Mouse (Mus musculus) CH12.LX (cell line): ENCODE measurements around the gene Ikbip. TPM values are rescaled to one million over a fixed set of nuclear protein-coding genes. Genes with fewer than 3 reads are reported as not detected.

Experiments used
- DNase-seq: peaks from one replicate; pipeline ENCODE4 v3.0.0-alpha.2; 2013; ENCODE audit errors: extremely low read depth
- H3K27ac ChIP-seq: 2 replicates; pipeline ENCODE4 v1.5.1; 2012; ENCODE audit warnings: low read depth, mild to moderate bottlenecking, control low read depth, moderate library complexity; ENCODE audit not compliant: insufficient read depth
- H3K27me3 ChIP-seq: replicated peaks from 2 replicates; pipeline ENCODE3; 2012; ENCODE audit warnings: inconsistent platforms
- H3K36me3 ChIP-seq, 2 experiments: replicated peaks in 1 of 2; 2 replicates each; pipeline versions ENCODE3 to v1.6.1; 2012; ENCODE audit warnings: inconsistent platforms in 1 of 2, low read length in 1 of 2, mild to moderate bottlenecking in 1 of 2, mixed read lengths in 1 of 2, moderate library complexity in 1 of 2; ENCODE audit not compliant: control insufficient read depth in 1 of 2, insufficient read depth in 1 of 2
- H3K4me1 ChIP-seq, 2 experiments: 2 replicates each; pipeline ENCODE4 v1.6.1; 2012; ENCODE audit warnings: inconsistent platforms in 1 of 2, moderate library complexity in 1 of 2; ENCODE audit not compliant: insufficient read depth in 2 of 2, control insufficient read depth in 1 of 2
- H3K4me2 ChIP-seq: 2 replicates; pipeline ENCODE4 v1.6.1; 2012; ENCODE audit warnings: low read depth, mild to moderate bottlenecking, control low read depth; ENCODE audit not compliant: poor library complexity, insufficient read depth, severe bottlenecking
- H3K4me3 ChIP-seq, 3 experiments: fragments of 150-350 bp in 1 of 3; sonication (generic) in 1 of 3; replicated peaks in 1 of 3; 2 replicates each; pipeline versions ENCODE3 to v1.5.1; 2011 to 2012; ENCODE audit warnings: low read depth in 2 of 3, low read length in 2 of 3, mild to moderate bottlenecking in 2 of 3, moderate library complexity in 2 of 3, control low read depth in 1 of 3, improper control_type of control experiment in 1 of 3, inconsistent platforms in 1 of 3, mixed read lengths in 1 of 3; ENCODE audit not compliant: poor library complexity in 1 of 3
- H3K79me2 ChIP-seq: replicated peaks from 2 replicates; pipeline ENCODE4 v1.6.1; 2012; ENCODE audit warnings: mild to moderate bottlenecking, moderate library complexity; ENCODE audit not compliant: control insufficient read depth, poor library complexity, insufficient read depth, severe bottlenecking; ENCODE audit errors: extremely low read depth
- H3K9ac ChIP-seq: 2 replicates; pipeline ENCODE4 v1.6.1; 2012; ENCODE audit warnings: low read depth, mild to moderate bottlenecking, control low read depth, moderate library complexity; ENCODE audit not compliant: insufficient read depth
- H3K9me3 ChIP-seq: replicated peaks from 2 replicates; pipeline ENCODE3; 2012; ENCODE audit warnings: low read length, inconsistent platforms, mixed read lengths
- CHD1 ChIP-seq: IDR thresholded peaks from 2 replicates; pipeline ENCODE4 v1.6.1; 2012; ENCODE audit warnings: low read depth, low read length, improper control_type of control experiment, inconsistent platforms
- CTCF ChIP-seq, 2 experiments: IDR thresholded peaks in 1 of 2; conservative IDR thresholded peaks in 1 of 2; 2 replicates each; pipeline ENCODE4 v1.5.1; 2011 to 2012; ENCODE audit warnings: low read depth in 2 of 2, low read length in 2 of 2, improper control_type of control experiment in 1 of 2, inconsistent platforms in 1 of 2, mild to moderate bottlenecking in 1 of 2, moderate library complexity in 1 of 2
- E2F4 ChIP-seq: IDR thresholded peaks from 2 replicates; pipeline ENCODE4 v1.6.1; 2011; ENCODE audit warnings: low read depth, low read length, improper control_type of control experiment; ENCODE audit not compliant: insufficient replicate concordance
- ELF1 ChIP-seq: IDR thresholded peaks from 2 replicates; pipeline ENCODE4 v1.6.1; 2014; ENCODE audit warnings: low read depth, mild to moderate bottlenecking, inconsistent platforms, low read length, improper control_type of control experiment
- GABPA ChIP-seq: IDR thresholded peaks from 2 replicates; pipeline ENCODE4 v1.6.1; 2012; ENCODE audit warnings: low read depth, low read length, improper control_type of control experiment, inconsistent platforms; ENCODE audit not compliant: insufficient replicate concordance
- HCFC1 ChIP-seq: IDR thresholded peaks from 2 replicates; pipeline ENCODE4 v1.6.1; 2012; ENCODE audit warnings: low read depth, mild to moderate bottlenecking, inconsistent platforms, low read length, improper control_type of control experiment
- JUND ChIP-seq: conservative IDR thresholded peaks from 2 replicates; pipeline ENCODE4 v1.6.1; 2011; ENCODE audit warnings: low read depth, low read length, improper control_type of control experiment
- MAFK ChIP-seq: IDR thresholded peaks from 2 replicates; pipeline ENCODE4 v1.6.1; 2011; ENCODE audit warnings: low read length, improper control_type of control experiment; ENCODE audit not compliant: insufficient replicate concordance
- NELFE ChIP-seq: IDR thresholded peaks from 2 replicates; pipeline ENCODE4 v1.6.1; 2011; ENCODE audit warnings: low read depth, low read length, improper control_type of control experiment
- NRF1 ChIP-seq: IDR thresholded peaks from 2 replicates; pipeline ENCODE4 v1.6.1; 2014; ENCODE audit warnings: low read depth, mild to moderate bottlenecking, inconsistent platforms, low read length, improper control_type of control experiment, moderate library complexity
- POLR2AphosphoS2 ChIP-seq: IDR thresholded peaks from 2 replicates; pipeline ENCODE4 v1.6.1; 2011; ENCODE audit warnings: low read depth, low read length, improper control_type of control experiment
- RAD21 ChIP-seq: IDR thresholded peaks from 2 replicates; pipeline ENCODE4 v1.6.1; 2011; ENCODE audit warnings: low read depth, mild to moderate bottlenecking, low read length, improper control_type of control experiment, moderate library complexity
- RCOR1 ChIP-seq: conservative IDR thresholded peaks from 2 replicates; pipeline ENCODE4 v1.6.1; 2012; ENCODE audit warnings: low read depth, mild to moderate bottlenecking, inconsistent platforms, low read length, improper control_type of control experiment
- SMC3 ChIP-seq: IDR thresholded peaks from 2 replicates; pipeline ENCODE4 v1.6.1; 2011; ENCODE audit warnings: low read depth, low read length, improper control_type of control experiment
- TCF12 ChIP-seq: IDR thresholded peaks from 2 replicates; pipeline ENCODE4 v1.6.1; 2014; ENCODE audit warnings: low read depth, mild to moderate bottlenecking, inconsistent platforms, low read length, improper control_type of control experiment
- ZKSCAN1 ChIP-seq: IDR thresholded peaks from 2 replicates; pipeline ENCODE4 v1.6.1; 2012; ENCODE audit warnings: low read depth, inconsistent platforms, low read length, improper control_type of control experiment, borderline replicate concordance
- ZMIZ1 ChIP-seq: IDR thresholded peaks from 2 replicates; pipeline ENCODE4 v1.6.1; 2012; ENCODE audit warnings: low read depth, mild to moderate bottlenecking, inconsistent platforms, low read length, improper control_type of control experiment
- ZNF384 ChIP-seq: IDR thresholded peaks from 2 replicates; pipeline ENCODE4 v1.6.1; 2012; ENCODE audit warnings: low read depth, low read length, improper control_type of control experiment, inconsistent platforms
- dilution Hi-C: fragments of 300-500 bp; cut with MboI; formaldehyde crosslinking; loops from 2 replicates; pipeline ENCODE4 v1.14.3; 2020; ENCODE audit warnings: low sequenced_read_pairs; ENCODE audit not compliant: extremely low pct_unique_long_range_greater_than_20kb, extremely low pct_ligation_motif_present
- in situ Hi-C: fragments of 300-500 bp; cut with MboI; formaldehyde crosslinking; loops from 3 replicates; pipeline ENCODE4 v1.14.3; 2019; ENCODE audit warnings: low sequenced_read_pairs, low pct_ligation_motif_present, low pct_unique_long_range_greater_than_20kb, mixed read lengths
- polyA plus RNA-seq: library from polyadenylated mRNA; unstranded; fragments of >175 nt; gene quantifications from 2 replicates; pipeline ENCODE4 v1.2.1, GENCODE M21; 2012; ENCODE audit warnings: low read depth; ENCODE audit not compliant: insufficient read length
- total RNA-seq, 2 experiments: library from RNA; depleted of rRNA; stranded (reverse); fragments of 300-350 nt in 1 of 2; fragments of >200 nt in 1 of 2; gene quantifications; 2 replicates each; pipeline ENCODE4 v1.2.3; 2012 to 2014

Ikbip gene
- total and polyA plus RNA-seq, 3 experiments, result 2.1 to 7.2 (median 6.0) TPM

- Histone ChIP-seq H3K79me2 (no peaks in the 10 kb centered on the region; the same call in 1 of the 2 replicates), H3K27me3 (no peaks in the 10 kb centered on the region), H3K4me3 (no peak overlapping the region), H3K27ac (no peak overlapping the region), H3K4me2 (no peak overlapping the region), H3K9ac (no peak overlapping the region), H3K9me3 (peaks cover 7% of the 10 kb centered on the region), H3K36me3 (peaks cover 31 to 71% of the 10 kb centered on the region in 2 experiments), H3K4me1 (peaks cover 4 to 8% of the 10 kb centered on the region in 2 experiments; a peak in 3 of 4 replicates)
- dilution Hi-C loops (no loop called here), in situ Hi-C loops (no loop called here)
- no peak for DNase-seq
- TF ChIP-seq NRF1 (no peak), MAFK (no peak), JUND (no peak), RCOR1 (no peak), NELFE (no peak), RAD21 (peak; percentile 72), CTCF (conservative IDR thresholded peaks at IDR 0.05 in 1 of 2, IDR thresholded peaks at IDR 0.05 in 1 of 2; ENCODE audit: low read depth in 2 of 2, low read length in 2 of 2) (peak in 1 of 2 experiments; percentile 67; a peak in 2 of 4 replicates), SMC3 (peak; percentile 60), ZNF384 (no peak)
Measured at GRCm38 (mm10) chr10:91071768-91072167, 11.0 kb upstream of the Ikbip start.

DNA sequence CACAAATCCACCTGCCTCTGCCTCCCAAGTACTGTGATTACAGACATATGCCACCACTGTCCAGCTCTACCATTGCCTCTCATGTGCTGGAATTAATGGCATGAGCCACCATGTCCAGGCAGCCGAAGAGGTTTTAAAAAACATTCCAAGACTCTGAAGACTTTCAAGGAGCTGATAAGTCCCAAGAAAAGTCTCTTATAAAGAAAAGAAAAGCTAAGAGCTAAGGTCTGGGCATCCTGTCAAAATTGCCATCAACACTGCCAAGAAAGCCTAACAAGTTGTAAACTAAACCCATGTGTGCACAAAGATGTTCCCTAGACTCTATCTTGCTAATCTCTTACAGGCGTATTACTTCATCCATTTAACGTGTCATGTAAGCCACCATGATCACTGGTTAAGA is 9.4 kb upstream of the Ikbip start:
- Histone ChIP-seq H3K4me2 (no peak overlapping the region), H3K9ac (no peak overlapping the region), H3K27me3 (no peaks in the 10 kb centered on the region), H3K9me3 (peaks cover 7% of the 10 kb centered on the region), H3K27ac (no peak overlapping the region), H3K36me3 (peaks cover 23 to 66% of the 10 kb centered on the region in 2 experiments), H3K79me2 (no peaks in the 10 kb centered on the region; the same call in 1 of the 2 replicates), H3K4me1 (peaks cover 6 to 22% of the 10 kb centered on the region in 2 experiments), H3K4me3 (no peak overlapping the region)
- DNase-seq, result no peak
- TF ChIP-seq ZMIZ1 (no peak), NELFE (no peak), ELF1 (no peak), ZNF384 (no peak), E2F4 (no peak), TCF12 (no peak), JUND (no peak), GABPA (no peak), MAFK (no peak), POLR2AphosphoS2 (no peak), RAD21 (no peak), ZKSCAN1 (no peak), HCFC1 (no peak), CHD1 (no peak)
- dilution Hi-C loops (no loop called here), in situ Hi-C loops (no loop called here)
